Comparison of ENCODE assay signal across 8 mouse cellular contexts in genomic region chr11:97363644-97363995, GRCm38 (mm10). TPM values are rescaled to one million over a fixed set of nuclear protein-coding genes. Genes with fewer than 3 reads are reported as not detected.
DNase-seq lines count a peak whose midpoint lies in the region; ATAC-seq and TF ChIP-seq lines count a peak whose summit lies in the region.

No protein-coding gene starts in this region.

- peaks cover 55% of the 10 kb centered on the region for H3K4me1 ChIP-seq in forebrain, embryonic 15.5 days
- peaks cover 24% of the 10 kb centered on the region for H3K4me1 ChIP-seq in limb, embryonic 12.5 days (replicated peaks)
- peaks cover 51% of the 10 kb centered on the region for H3K4me1 ChIP-seq in neural tube, embryonic 13.5 days (replicated peaks)

- intact Hi-C loops in gastrocnemius, adult 2 months (cut with DNase I) = no loop called here

- 0 out of 2 replicates have a peak, but pooled peaks cover 3% of the 10 kb centered on the region for H3K36me3 ChIP-seq in forebrain, embryonic 15.5 days
- H3K36me3 ChIP-seq in limb, embryonic 12.5 days = peaks cover 9% of the 10 kb centered on the region
- H3K36me3 ChIP-seq in neural tube, embryonic 13.5 days = no peaks in the 10 kb centered on the region; the same call in 1 of the 2 replicates

- no peaks in the 10 kb centered on the region for H3K9me3 ChIP-seq in forebrain, embryonic 15.5 days
- no peaks in the 10 kb centered on the region for H3K9me3 ChIP-seq in limb, embryonic 12.5 days
- H3K9me3 ChIP-seq in neural tube, embryonic 13.5 days = no peaks in the 10 kb centered on the region

- WGBS in forebrain, embryonic 15.5 days = 0% methylated on average over 7 of the region's 7 CpGs
- WGBS in limb, embryonic 12.5 days = under 1% methylated on average over 7 of the region's 7 CpGs
- WGBS in neural tube, embryonic 13.5 days = 2% methylated on average over 7 of the region's 7 CpGs

- H3K4me2 ChIP-seq in forebrain, embryonic 15.5 days (replicated peaks) = peak overlapping the region; percentile 67
- peak overlapping the region; percentile 97 for H3K4me2 ChIP-seq in limb, embryonic 12.5 days
- H3K4me2 ChIP-seq in neural tube, embryonic 13.5 days = peak overlapping the region; percentile 92

- H3K9ac ChIP-seq in forebrain, embryonic 15.5 days (replicated peaks) = peak overlapping the region; percentile 92
- peak overlapping the region; percentile 98 for H3K9ac ChIP-seq in limb, embryonic 12.5 days (replicated peaks)
- H3K9ac ChIP-seq in neural tube, embryonic 13.5 days = peak overlapping the region; percentile 99

- TF ChIP-seq CTCF in gastrocnemius, adult 2 months (IDR thresholded peaks at IDR 0.05) = no peak

- peak; percentile 46 for DNase-seq in gastrocnemius, adult 2 months
- DNase-seq in gastrocnemius, adult 18-20 months (ENCODE audit: low spot score) = no peak
- DNase-seq in Muller cell, postnatal 12 days (ENCODE audit: inconsistent ontology term) = peak; percentile 22
- DNase-seq in cerebellum, postnatal 4 days (ENCODE audit: low spot score in 2 of 2) = no peak
- DNase-seq in layer of hippocampus, adult 18-20 months (ENCODE audit: low spot score in 2 of 2) = no peak

- H3K27ac ChIP-seq in gastrocnemius, adult 2 months = peak overlapping the region; percentile 99
- no peak overlapping the region for H3K27ac ChIP-seq in forebrain, embryonic 15.5 days (replicated peaks)
- no peak overlapping the region for H3K27ac ChIP-seq in limb, embryonic 12.5 days
- peak overlapping the region; percentile 92; the same call in 1 of the 2 replicates for H3K27ac ChIP-seq in neural tube, embryonic 13.5 days (replicated peaks)

- peak overlapping the region; percentile 99 for H3K4me3 ChIP-seq in gastrocnemius, adult 2 months
- peak overlapping the region; percentile 59 for H3K4me3 ChIP-seq in forebrain, embryonic 15.5 days
- H3K4me3 ChIP-seq in limb, embryonic 12.5 days (replicated peaks) = peak overlapping the region; percentile 100
- H3K4me3 ChIP-seq in neural tube, embryonic 13.5 days = peak overlapping the region; percentile 99

- no peaks in the 10 kb centered on the region for H3K27me3 ChIP-seq in forebrain, embryonic 15.5 days
- H3K27me3 ChIP-seq in limb, embryonic 12.5 days = no peaks in the 10 kb centered on the region
- no peaks in the 10 kb centered on the region for H3K27me3 ChIP-seq in neural tube, embryonic 13.5 days

- ATAC-seq in forebrain, embryonic 15.5 days (replicated peaks) = no peak
- ATAC-seq in limb, embryonic 12.5 days (ENCODE audit: insufficient number of reproducible peaks, insufficient read depth, low FRiP score, low TSS enrichment, low read depth) = no peak
- ATAC-seq in neural tube, embryonic 13.5 days (ENCODE audit: low read depth) = no peak

RNA-seq across cellular contexts. Expression of gene Socs7, which starts 1.3 kb away (rescaled TPM):
- 10 to 100 TPM; 43.2 to 48.6 TPM for total RNA-seq in gastrocnemius, adult 2 months (2021)
- total RNA-seq in gastrocnemius, adult 18-20 months (2021) = 10 to 100 TPM; 43.0 to 43.5 TPM
- polyA plus RNA-seq in forebrain, embryonic 15.5 days (2015; fragmentation: Nextera tagmentation; extraction: Ambion mirVana) = 10.1 and 10.6 TPM in 2 replicates
- 5.1 and 5.5 TPM in 2 replicates for polyA plus RNA-seq in limb, embryonic 12.5 days (2016; fragmentation: Nextera tagmentation; extraction: Ambion mirVana)
- polyA plus RNA-seq in neural tube, embryonic 13.5 days (2015; fragmentation: Nextera tagmentation; extraction: Ambion mirVana) = 7.8 and 8.9 TPM in 2 replicates
- total RNA-seq in layer of hippocampus, adult 18-20 months (2021) = 10 to 100 TPM; 81.5 to 85.4 TPM

RNA-seq across cellular contexts. Expression of gene Gpr179, which starts 11.7 kb away (rescaled TPM):
- total RNA-seq in gastrocnemius, adult 2 months (2021) = under 1 TPM in 1 of 2 experiments, not detected in 1; 0.03 TPM
- total RNA-seq in gastrocnemius, adult 18-20 months (2021) = under 1 TPM in 1 of 2 experiments, not detected in 1; 0.02 TPM
- 0.18 and 0.33 TPM in 2 replicates for polyA plus RNA-seq in forebrain, embryonic 15.5 days (2015; fragmentation: Nextera tagmentation; extraction: Ambion mirVana)
- 0.05 and 0.14 TPM in 2 replicates for polyA plus RNA-seq in limb, embryonic 12.5 days (2016; fragmentation: Nextera tagmentation; extraction: Ambion mirVana)
- 0.43 and 0.66 TPM in 2 replicates for polyA plus RNA-seq in neural tube, embryonic 13.5 days (2015; fragmentation: Nextera tagmentation; extraction: Ambion mirVana)
- under 1 TPM; 0.13 to 0.40 TPM for total RNA-seq in layer of hippocampus, adult 18-20 months (2021)

RNA-seq across cellular contexts. Expression of gene Mrpl45, which starts 48.1 kb away (rescaled TPM):
- total RNA-seq in gastrocnemius, adult 2 months (2021) = 10 to 100 TPM; 34.1 to 50.7 TPM
- total RNA-seq in gastrocnemius, adult 18-20 months (2021) = 10 to 100 TPM; 33.6 to 39.0 TPM
- polyA plus RNA-seq in forebrain, embryonic 15.5 days (2015; fragmentation: Nextera tagmentation; extraction: Ambion mirVana) = 39.0 and 40.6 TPM in 2 replicates
- polyA plus RNA-seq in limb, embryonic 12.5 days (2016; fragmentation: Nextera tagmentation; extraction: Ambion mirVana) = 51.2 and 53.5 TPM in 2 replicates
- 38.2 and 43.8 TPM in 2 replicates for polyA plus RNA-seq in neural tube, embryonic 13.5 days (2015; fragmentation: Nextera tagmentation; extraction: Ambion mirVana)
- total RNA-seq in layer of hippocampus, adult 18-20 months (2021) = 10 to 100 TPM; 27.7 to 30.6 TPM

RNA-seq across cellular contexts. Expression of gene Arhgap23, which starts 51.7 kb away (rescaled TPM):
- 1 to 10 TPM; 5.9 to 7.5 TPM for total RNA-seq in gastrocnemius, adult 2 months (2021)
- total RNA-seq in gastrocnemius, adult 18-20 months (2021) = 1 to 10 TPM; 4.8 to 7.5 TPM
- 7.1 and 8.4 TPM in 2 replicates for polyA plus RNA-seq in forebrain, embryonic 15.5 days (2015; fragmentation: Nextera tagmentation; extraction: Ambion mirVana)
- 7.3 and 7.4 TPM in 2 replicates for polyA plus RNA-seq in limb, embryonic 12.5 days (2016; fragmentation: Nextera tagmentation; extraction: Ambion mirVana)
- polyA plus RNA-seq in neural tube, embryonic 13.5 days (2015; fragmentation: Nextera tagmentation; extraction: Ambion mirVana) = 6.8 and 7.4 TPM in 2 replicates
- total RNA-seq in layer of hippocampus, adult 18-20 months (2021) = 10 to 100 TPM; 79.8 to 88.1 TPM

Comparison
In these comparisons a context has a peak if more than half of its experiments do, and no peak if none do; other contexts are left out.
1. DNase-seq: peak in gastrocnemius, adult 2 months (single experiment) and Muller cell, postnatal 12 days (single experiment); none in gastrocnemius, adult 18-20 months (single experiment), cerebellum, postnatal 4 days (0 of 2) and layer of hippocampus, adult 18-20 months (0 of 2).
2. H3K27ac ChIP-seq: peak in gastrocnemius, adult 2 months (single experiment) and neural tube, embryonic 13.5 days (single experiment); none in forebrain, embryonic 15.5 days (single experiment) and limb, embryonic 12.5 days (single experiment).
3. Peak in every context shown above with its lines, with median percentiles within 50 percentile points of each other: H3K4me3 ChIP-seq, H3K4me2 ChIP-seq and H3K9ac ChIP-seq.